Mouse (Mus musculus) neural tube, embryonic 10.5 days (tissue): ENCODE data around the gene Dvl1.

Source experiments
- DNase-seq: peaks from one replicate; pipeline ENCODE4 v3.0.0-alpha.2; 2017; ENCODE audit warnings: low spot score; ENCODE audit errors: extremely low spot score

Gene Dvl1

GRCm38 (mm10) chr4:155839483-155839910 is 7.7 kb upstream of the Dvl1 start, which contains the start of gene Mxra8:
Mxra8 (plus strand) TSS chr4:155839680.
- peak; percentile 81 for DNase-seq

DNA sequence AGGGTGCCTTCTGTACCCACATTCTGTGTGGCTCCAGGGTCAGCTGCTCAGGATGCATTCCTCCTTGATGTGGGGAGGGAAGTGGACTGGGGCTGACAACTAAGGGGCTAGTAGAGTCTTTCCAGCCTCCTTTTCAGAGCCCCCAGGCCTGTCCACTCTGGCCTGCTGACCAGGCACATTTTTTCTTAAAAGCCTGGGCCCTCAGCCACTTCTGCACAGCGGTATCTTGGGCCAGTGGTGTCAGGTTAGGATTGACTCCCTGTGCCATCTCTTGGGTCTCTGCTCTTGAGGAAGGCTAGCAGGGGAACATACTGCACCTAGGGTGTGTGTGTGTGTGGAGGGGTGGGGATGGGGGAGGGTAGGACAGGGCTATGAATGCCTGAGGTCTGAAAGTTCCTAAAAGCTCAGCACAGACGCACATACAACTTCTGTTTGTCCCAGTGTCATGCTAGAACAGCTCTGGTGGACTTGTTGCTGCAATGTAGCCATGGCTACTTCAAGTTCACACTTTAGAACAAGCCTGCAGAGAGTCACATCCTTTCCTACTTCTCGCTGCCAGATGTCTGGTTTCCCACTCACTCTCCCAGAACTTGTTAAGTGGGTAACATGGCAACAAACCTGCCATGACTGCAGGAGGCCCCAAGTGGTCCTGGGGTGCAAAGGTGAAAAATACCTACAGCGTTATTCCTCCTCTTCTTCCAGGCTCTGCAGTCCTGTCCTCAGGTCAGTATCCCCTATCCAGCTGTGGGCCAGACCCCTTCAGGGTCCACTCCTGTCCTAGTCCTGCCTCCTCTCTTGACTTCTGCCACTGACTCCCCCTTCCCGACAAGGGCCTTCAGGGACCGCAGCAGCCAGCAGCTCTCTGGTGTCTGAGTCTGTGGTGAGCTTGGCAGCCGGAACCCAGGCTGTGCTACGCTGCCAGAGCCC is 6.9 kb upstream of the Dvl1 start:
- DNase-seq = peak; percentile 36

DNA sequence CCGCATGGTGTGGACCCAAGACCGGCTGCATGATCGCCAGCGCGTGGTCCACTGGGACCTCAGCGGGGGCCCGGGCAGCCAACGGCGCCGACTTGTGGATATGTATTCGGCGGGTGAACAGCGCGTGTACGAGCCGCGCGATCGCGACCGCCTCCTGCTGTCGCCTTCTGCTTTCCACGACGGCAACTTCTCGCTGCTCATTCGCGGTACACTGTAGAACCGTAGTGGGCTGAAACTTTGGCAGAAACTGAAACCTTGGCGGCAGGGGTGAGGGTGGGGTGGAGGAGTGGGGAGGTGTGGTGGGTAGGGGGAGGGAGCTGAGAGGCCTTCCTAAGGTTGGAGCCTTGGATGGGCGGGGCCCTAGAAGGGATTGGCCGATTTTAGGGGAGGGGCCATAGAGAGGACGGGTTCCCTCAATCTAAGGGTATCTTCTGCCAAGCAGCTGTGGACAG is 6.2 kb upstream of the Dvl1 start:
- DNase-seq = peak; percentile 58

DNA sequence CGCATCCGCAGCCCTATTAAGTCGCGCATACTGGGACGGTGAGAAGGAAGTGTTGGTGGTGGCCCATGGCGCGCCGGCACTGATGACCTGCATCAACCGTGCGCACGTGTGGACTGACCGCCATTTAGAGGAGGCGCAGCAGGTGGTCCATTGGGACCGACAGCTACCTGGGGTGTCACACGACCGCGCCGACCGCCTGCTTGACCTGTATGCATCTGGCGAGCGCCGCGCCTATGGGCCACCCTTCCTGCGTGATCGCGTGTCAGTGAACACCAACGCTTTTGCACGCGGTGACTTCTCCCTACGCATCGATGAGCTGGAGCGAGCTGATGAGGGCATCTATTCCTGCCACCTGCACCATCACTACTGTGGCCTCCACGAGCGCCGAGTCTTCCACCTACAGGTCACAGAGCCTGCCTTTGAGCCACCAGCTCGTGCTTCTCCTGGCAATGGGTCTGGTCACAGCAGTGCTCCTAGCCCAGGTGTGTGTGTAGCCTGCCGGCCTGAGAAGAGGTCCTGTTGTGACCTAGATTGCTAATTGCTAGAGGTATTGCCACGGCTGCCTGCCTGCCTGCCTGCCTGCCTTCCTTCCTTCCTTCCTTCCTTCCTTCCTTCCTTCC is 5.4 kb upstream of the Dvl1 start:
- no peak for DNase-seq

DNA sequence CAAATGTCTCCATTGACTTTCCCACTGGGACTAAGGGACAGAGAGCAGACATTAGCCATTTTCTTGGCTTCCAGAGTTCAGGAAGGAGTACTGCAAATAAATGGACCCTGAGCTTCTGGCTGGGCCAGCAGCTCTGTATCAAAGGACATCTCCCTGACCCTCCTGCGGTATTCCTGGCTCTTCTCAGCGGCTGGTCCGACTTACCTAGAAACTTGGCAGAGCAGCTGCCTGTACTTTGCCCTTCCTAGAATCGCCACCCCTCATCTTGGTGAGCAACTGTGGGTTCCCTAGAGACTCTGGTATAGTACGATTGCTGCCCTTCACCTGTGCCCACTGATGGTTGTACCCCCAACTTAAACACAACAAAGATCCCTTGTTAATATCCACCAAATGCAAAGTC is 4.0 kb upstream of the Dvl1 start:
- no peak for DNase-seq

DNA sequence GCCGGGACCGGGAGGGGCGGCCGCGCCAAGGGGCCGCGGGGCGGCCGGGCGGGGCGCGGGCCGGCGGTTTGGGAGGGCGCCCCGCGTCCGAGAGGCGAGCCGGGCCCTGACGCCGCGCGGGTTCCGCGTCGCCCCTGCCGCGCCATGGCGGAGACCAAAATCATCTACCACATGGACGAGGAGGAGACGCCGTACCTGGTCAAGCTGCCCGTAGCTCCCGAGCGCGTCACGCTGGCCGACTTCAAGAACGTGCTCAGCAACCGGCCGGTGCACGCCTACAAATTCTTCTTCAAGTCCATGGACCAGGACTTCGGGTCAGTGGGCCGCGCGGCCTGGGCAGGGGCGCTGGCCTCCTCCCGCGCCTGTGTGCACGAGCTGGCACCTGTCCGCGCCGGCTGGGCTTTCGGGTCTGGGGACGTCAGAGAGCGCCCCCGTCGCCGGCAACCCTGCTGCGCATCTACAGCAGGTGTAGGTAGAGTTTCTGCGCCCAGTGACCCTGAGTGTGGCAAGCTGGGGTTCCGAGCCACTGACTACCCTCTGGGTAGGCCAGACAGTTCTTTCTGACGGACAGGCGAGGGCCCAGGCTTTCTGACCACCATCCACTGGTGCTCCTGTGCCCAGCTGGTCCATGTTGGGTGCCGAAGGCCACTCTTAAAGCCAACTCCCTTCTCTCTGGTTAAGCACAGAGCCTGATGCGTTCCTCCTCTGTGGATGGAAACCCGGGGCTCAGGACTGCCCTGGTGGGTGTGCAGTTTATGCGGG is 570 bp downstream of the Dvl1 start:
- peak; percentile 69 for DNase-seq

- DNase-seq = no peak
Observed at GRCm38 (mm10) chr4:155848434-155849095, 1.4 kb downstream of the Dvl1 start.

DNA sequence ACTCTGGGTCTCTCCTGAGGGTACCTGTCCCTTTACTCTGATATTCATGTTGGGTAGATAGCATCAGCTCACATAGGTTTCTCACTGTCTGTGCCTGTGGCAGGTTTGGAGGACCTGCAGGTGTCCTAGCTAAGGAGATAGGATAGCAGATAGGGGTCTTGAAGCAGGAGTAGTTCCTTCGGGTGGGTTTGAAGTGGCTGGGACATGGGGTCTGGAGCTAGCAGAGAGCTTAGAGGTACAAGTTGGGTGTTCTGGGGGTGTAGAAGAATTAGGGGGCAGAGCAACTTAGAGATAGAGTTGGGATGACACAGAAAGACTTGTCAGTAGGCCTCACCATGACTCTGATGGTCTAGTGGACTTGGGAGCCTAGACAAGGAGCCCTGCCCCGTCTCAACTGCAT is 2.2 kb downstream of the Dvl1 start:
- no peak for DNase-seq

GRCm38 (mm10) chr4:155849792-155850451 is 2.7 kb downstream of the Dvl1 start:
- DNase-seq = no peak

- no peak for DNase-seq
Observed at GRCm38 (mm10) chr4:155851368-155851767, 4.2 kb downstream of the Dvl1 start.

- no peak for DNase-seq
Observed at GRCm38 (mm10) chr4:155851951-155852411, 4.8 kb downstream of the Dvl1 start.

GRCm38 (mm10) chr4:155853421-155853820 is 6.2 kb downstream of the Dvl1 start:
- no peak for DNase-seq

DNA sequence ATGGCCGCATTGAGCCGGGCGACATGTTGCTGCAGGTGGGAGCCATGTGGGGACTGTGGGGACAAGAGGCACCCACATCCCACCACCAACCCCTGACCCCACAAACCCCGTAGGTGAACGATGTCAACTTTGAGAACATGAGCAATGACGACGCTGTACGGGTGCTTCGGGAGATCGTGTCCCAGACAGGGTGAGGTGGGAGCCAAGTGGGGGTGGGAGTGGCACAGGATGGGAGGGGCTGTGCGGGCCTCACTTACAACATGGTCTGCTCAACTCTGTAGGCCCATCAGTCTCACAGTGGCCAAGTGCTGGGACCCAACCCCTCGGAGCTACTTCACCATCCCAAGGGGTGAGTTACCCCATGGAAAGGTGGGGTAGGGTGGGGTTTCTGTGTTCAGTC is 7.8 kb downstream of the Dvl1 start:
- no peak for DNase-seq

- DNase-seq = no peak
Observed at GRCm38 (mm10) chr4:155856071-155856470, 8.9 kb downstream of the Dvl1 start.

- DNase-seq = no peak
Observed at GRCm38 (mm10) chr4:155856881-155857280, 9.7 kb downstream of the Dvl1 start.

- DNase-seq = peak; percentile 82
Observed at GRCm38 (mm10) chr4:155859318-155859717, 12.1 kb downstream of the Dvl1 start.

DNA sequence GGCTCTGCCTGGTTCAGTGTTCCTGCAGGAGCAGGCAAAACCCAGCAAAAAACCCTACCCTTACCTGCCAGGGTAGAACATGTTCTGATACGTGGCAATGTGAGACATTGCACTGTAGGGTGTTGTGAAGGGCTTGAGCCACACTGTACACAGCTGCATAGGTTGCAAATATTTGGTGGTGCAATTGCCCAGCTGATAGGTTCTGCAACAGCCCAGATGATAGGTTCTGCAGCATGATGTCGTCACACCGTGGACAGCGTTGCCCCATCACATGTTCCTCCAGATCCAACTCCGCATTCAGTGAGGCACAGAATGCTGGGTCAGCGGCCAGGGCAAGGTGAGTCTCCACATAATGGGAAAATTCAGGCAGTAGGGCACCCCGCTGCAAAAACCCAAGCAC is 14.6 kb downstream of the Dvl1 start:
- DNase-seq = no peak

DNA sequence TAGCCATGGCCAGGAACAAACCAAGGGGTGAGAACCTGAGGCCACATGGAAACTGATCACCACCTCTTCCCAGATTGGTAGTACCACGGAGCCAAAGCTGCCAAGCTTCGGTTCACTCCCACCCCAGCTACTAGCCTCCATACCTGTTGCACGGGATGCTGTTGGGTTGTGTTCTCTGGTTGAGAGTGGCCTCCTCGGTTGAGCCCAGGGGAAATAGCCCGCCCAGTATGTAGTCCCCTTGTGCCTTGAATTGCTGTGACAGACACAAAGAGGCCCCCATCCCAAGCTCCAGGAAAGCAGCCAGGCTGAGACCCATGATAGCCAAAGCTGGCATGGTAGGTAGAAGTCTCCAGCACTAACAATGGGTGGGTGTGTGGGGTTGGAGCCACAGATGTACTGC is 15.8 kb downstream of the Dvl1 start, which contains the start of gene Tas1r3:
Gene Tas1r3 (minus strand): TSS at position 362 of the 400 bp plus-strand sequence.
- DNase-seq = no peak

DNA sequence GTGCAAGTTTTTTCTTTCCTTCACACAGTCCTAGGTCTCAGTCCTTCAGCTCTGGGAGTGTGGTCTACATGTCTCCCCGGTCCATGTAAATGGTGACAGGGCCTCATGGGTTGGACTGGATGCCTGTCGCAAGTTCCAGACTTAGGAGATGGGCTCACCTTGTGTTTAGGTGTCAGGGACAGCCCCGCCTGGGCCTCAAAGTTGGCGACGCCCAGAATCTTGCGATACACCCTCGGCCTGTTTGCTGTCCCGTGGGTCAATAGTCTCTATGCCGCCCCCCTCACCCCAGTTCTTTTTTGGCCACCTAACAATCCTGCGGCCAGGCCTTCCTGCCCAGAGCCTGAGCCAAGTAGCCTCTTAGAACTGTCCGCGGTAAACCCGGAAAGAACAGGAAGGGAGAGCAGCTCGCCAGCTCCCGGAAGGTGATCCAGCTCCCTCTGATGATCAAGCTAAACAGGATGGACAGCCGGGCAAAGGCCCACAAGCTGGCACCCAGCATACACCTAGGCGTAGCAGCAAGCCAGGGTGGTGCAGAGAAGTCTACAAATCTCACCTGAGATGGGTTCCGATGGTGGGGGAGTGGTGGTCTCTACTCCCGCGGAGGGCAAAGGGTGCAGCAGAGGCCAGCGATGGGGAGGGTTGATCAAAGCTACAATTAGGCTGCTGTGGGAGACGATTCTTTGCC is 21.6 kb downstream of the Dvl1 start:
- no peak for DNase-seq
